Mouse (Mus musculus): ENCODE measurements around the gene Cntn2. TPM values are rescaled to one million over a fixed set of nuclear protein-coding genes. Genes with fewer than 3 reads are reported as not detected.
A peak's percentile ranks its signal among the peaks of the same experiment; 100 is the strongest.

Cntn2 gene
- 0.03 and 0.11 TPM in 2 replicates for polyA plus RNA-seq (2012; rRNA removed)

- 2% methylated on average over 30 of the region's 30 CpGs for WGBS
- H3K4me3 ChIP-seq (ENCODE audit: insufficient read depth, low read depth, low read length) = no peak within 1 kb of the TSS
- H3K36me3 ChIP-seq (ENCODE audit: control insufficient read depth, insufficient read depth, low read length) = no peaks in the 10 kb centered on the region
- H3K27ac ChIP-seq (ENCODE audit: insufficient read depth, low read depth, low read length) = no peak within 1 kb of the TSS
- H3K27me3 ChIP-seq (replicated peaks; ENCODE audit: control insufficient read depth, insufficient read depth, low read length) = 0 out of 2 replicates have a peak, but pooled peaks cover 2% of the 10 kb centered on the region
- TF ChIP-seq POLR2A (IDR thresholded peaks at IDR 0.05; ENCODE audit: low read depth, low read length) (no peak), CTCF (conservative IDR thresholded peaks at IDR 0.05; ENCODE audit: insufficient read depth, insufficient read length, low read depth, low read length) (no peak)
- DNase-seq = no peak
- no peaks in the 10 kb centered on the region for H3K4me1 ChIP-seq (ENCODE audit: control insufficient read depth, insufficient read depth, low read length)
Observed at GRCm38 (mm10) chr1:132542762-132543306, at the start of gene Cntn2. Gene Cntn2, minus strand, starts transcription at chr1:132543256.

- Histone ChIP-seq H3K4me1 (ENCODE audit: control insufficient read depth, insufficient read depth, low read length) (no peaks in the 10 kb centered on the region), H3K27ac (ENCODE audit: insufficient read depth, low read depth, low read length) (no peak overlapping the region), H3K36me3 (ENCODE audit: control insufficient read depth, insufficient read depth, low read length) (no peaks in the 10 kb centered on the region), H3K4me3 (ENCODE audit: insufficient read depth, low read depth, low read length) (no peak overlapping the region), H3K27me3 (replicated peaks; ENCODE audit: control insufficient read depth, insufficient read depth, low read length) (no peaks in the 10 kb centered on the region)
- DNase-seq = no peak
- 82% methylated on average over 5 of the region's 5 CpGs for WGBS
- TF ChIP-seq POLR2A (IDR thresholded peaks at IDR 0.05; ENCODE audit: low read depth, low read length) (no peak), CTCF (conservative IDR thresholded peaks at IDR 0.05; ENCODE audit: insufficient read depth, insufficient read length, low read depth, low read length) (no peak)
Observed at GRCm38 (mm10) chr1:132592145-132592544, 49.1 kb upstream of the Cntn2 start.

GRCm38 (mm10) chr1:132591399-132591930, 48.4 kb upstream of the Cntn2 start:
- Histone ChIP-seq H3K27ac (ENCODE audit: insufficient read depth, low read depth, low read length) (no peak overlapping the region), H3K27me3 (replicated peaks; ENCODE audit: control insufficient read depth, insufficient read depth, low read length) (no peaks in the 10 kb centered on the region), H3K4me1 (ENCODE audit: control insufficient read depth, insufficient read depth, low read length) (no peaks in the 10 kb centered on the region), H3K4me3 (ENCODE audit: insufficient read depth, low read depth, low read length) (no peak overlapping the region), H3K36me3 (ENCODE audit: control insufficient read depth, insufficient read depth, low read length) (no peaks in the 10 kb centered on the region)
- 85% methylated on average over 11 of the region's 11 CpGs for WGBS
- TF ChIP-seq POLR2A (IDR thresholded peaks at IDR 0.05; ENCODE audit: low read depth, low read length) (no peak), CTCF (conservative IDR thresholded peaks at IDR 0.05; ENCODE audit: insufficient read depth, insufficient read length, low read depth, low read length) (no peak)
- DNase-seq = no peak

GRCm38 (mm10) chr1:132586679-132587201, 43.7 kb upstream of the Cntn2 start:
- H3K36me3 ChIP-seq (ENCODE audit: control insufficient read depth, insufficient read depth, low read length) = no peaks in the 10 kb centered on the region

GRCm38 (mm10) chr1:132585376-132585775, 42.3 kb upstream of the Cntn2 start:
- no peak for DNase-seq
- Histone ChIP-seq H3K27ac (ENCODE audit: insufficient read depth, low read depth, low read length) (no peak overlapping the region), H3K36me3 (ENCODE audit: control insufficient read depth, insufficient read depth, low read length) (no peaks in the 10 kb centered on the region), H3K4me1 (ENCODE audit: control insufficient read depth, insufficient read depth, low read length) (no peaks in the 10 kb centered on the region), H3K4me3 (ENCODE audit: insufficient read depth, low read depth, low read length) (no peak overlapping the region), H3K27me3 (replicated peaks; ENCODE audit: control insufficient read depth, insufficient read depth, low read length) (no peaks in the 10 kb centered on the region)
- TF ChIP-seq CTCF (conservative IDR thresholded peaks at IDR 0.05; ENCODE audit: insufficient read depth, insufficient read length, low read depth, low read length) = no peak
- no peak for TF ChIP-seq POLR2A (IDR thresholded peaks at IDR 0.05; ENCODE audit: low read depth, low read length)
- WGBS = 89% methylated on average over 4 of the region's 4 CpGs

More at GRCm38 (mm10) chr1:132586679-132587201, 43.7 kb upstream of the Cntn2 start:
- Histone ChIP-seq H3K27ac (ENCODE audit: insufficient read depth, low read depth, low read length) (no peak overlapping the region), H3K4me1 (ENCODE audit: control insufficient read depth, insufficient read depth, low read length) (no peaks in the 10 kb centered on the region), H3K4me3 (ENCODE audit: insufficient read depth, low read depth, low read length) (no peak overlapping the region), H3K27me3 (replicated peaks; ENCODE audit: control insufficient read depth, insufficient read depth, low read length) (no peaks in the 10 kb centered on the region)
- 25% methylated on average over 15 of the region's 15 CpGs for WGBS
- DNase-seq = peak; percentile 86
- no peak for TF ChIP-seq CTCF (conservative IDR thresholded peaks at IDR 0.05; ENCODE audit: insufficient read depth, insufficient read length, low read depth, low read length)

- Histone ChIP-seq H3K4me1 (ENCODE audit: control insufficient read depth, insufficient read depth, low read length) (no peaks in the 10 kb centered on the region), H3K27me3 (replicated peaks; ENCODE audit: control insufficient read depth, insufficient read depth, low read length) (no peaks in the 10 kb centered on the region), H3K36me3 (ENCODE audit: control insufficient read depth, insufficient read depth, low read length) (no peaks in the 10 kb centered on the region), H3K4me3 (ENCODE audit: insufficient read depth, low read depth, low read length) (no peak overlapping the region), H3K27ac (ENCODE audit: insufficient read depth, low read depth, low read length) (no peak overlapping the region)
- WGBS = 86% methylated on average over 18 of the region's 18 CpGs
- no peak for DNase-seq
- TF ChIP-seq CTCF (conservative IDR thresholded peaks at IDR 0.05; ENCODE audit: insufficient read depth, insufficient read length, low read depth, low read length) (no peak), POLR2A (IDR thresholded peaks at IDR 0.05; ENCODE audit: low read depth, low read length) (no peak)
Observed at GRCm38 (mm10) chr1:132582998-132583604, 40.0 kb upstream of the Cntn2 start.
